Mouse (Mus musculus) brown adipose tissue, adult 24 weeks (tissue): ENCODE results near the gene Erf. TPM values are rescaled to one million over a fixed set of nuclear protein-coding genes. Genes with fewer than 3 reads are reported as not detected.
"Not testable (repeated sequence)": the region's sequence is repeated elsewhere in the genome, so short reads cannot be mapped to it uniquely, and the experiment has no call there.

Experiments used
- H3K27ac ChIP-seq: fragments of 200-500 bp; replicated peaks from 2 replicates; pipeline ENCODE4 v1.5.1; 2012; ENCODE audit warnings: low read depth, mild to moderate bottlenecking, low read length
- H3K4me1 ChIP-seq: fragments of 200-500 bp; 2 replicates; pipeline ENCODE4 v1.6.1; 2012; ENCODE audit warnings: low read length, mixed read lengths; ENCODE audit not compliant: control insufficient read depth, insufficient read depth, insufficient read length
- H3K4me3 ChIP-seq: fragments of 200-500 bp; 2 replicates; pipeline ENCODE4 v1.5.1; 2012; ENCODE audit warnings: low read depth, mild to moderate bottlenecking, low read length, moderate library complexity; ENCODE audit not compliant: insufficient read depth
- polyA plus RNA-seq: library from polyadenylated mRNA; stranded (reverse); fragments of >200 nt; gene quantifications from 2 replicates; pipeline ENCODE4 v1.2.4, GENCODE M21; 2012; ENCODE audit not compliant: missing spikeins, insufficient read depth, insufficient read length

Erf gene
- polyA plus RNA-seq, 1 experiment: 7.4 TPM

DNA sequence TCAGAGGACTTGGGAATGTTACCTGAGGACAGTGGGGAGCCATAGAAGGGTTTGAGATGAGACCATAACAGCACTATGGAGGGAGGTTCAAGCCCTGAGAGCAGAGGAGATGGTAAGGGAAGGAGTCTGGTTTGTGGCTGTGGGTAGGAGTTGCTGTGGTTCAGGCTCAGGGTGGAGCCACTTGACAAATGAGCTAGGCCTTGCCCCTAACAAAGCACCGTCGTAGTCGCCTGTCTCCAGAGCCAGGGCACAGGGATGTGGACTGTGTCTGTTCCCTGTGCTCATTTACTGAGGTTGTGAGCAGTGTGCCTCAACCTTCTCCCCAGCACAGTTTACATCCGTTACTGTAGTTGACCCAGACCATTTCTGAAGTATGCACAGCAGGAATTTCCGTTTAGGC lies 24.0 kb upstream of the Erf start:
- peaks cover 14% of the 10 kb centered on the region for H3K4me1 ChIP-seq
- H3K27ac ChIP-seq: no peak overlapping the region
- H3K4me3 ChIP-seq: no peak overlapping the region

- no peak overlapping the region for H3K4me3 ChIP-seq
- peaks cover 19% of the 10 kb centered on the region for H3K4me1 ChIP-seq
- H3K27ac ChIP-seq: no peak overlapping the region
Observed at GRCm38 (mm10) chr7:25273259-25274241, 23.0 kb upstream of the Erf start.

GRCm38 (mm10) chr7:25272445-25273258 lies 22.1 kb upstream of the Erf start:
- no peak overlapping the region for H3K4me3 ChIP-seq
- H3K27ac ChIP-seq: no peak overlapping the region
- peaks cover 19% of the 10 kb centered on the region for H3K4me1 ChIP-seq

GRCm38 (mm10) chr7:25271651-25272444 lies 21.3 kb upstream of the Erf start:
- no peak overlapping the region for H3K27ac ChIP-seq
- no peak overlapping the region for H3K4me3 ChIP-seq
- H3K4me1 ChIP-seq: peaks cover 19% of the 10 kb centered on the region

- Histone ChIP-seq H3K4me1 (peaks cover 19% of the 10 kb centered on the region), H3K4me3 (no peak overlapping the region), H3K27ac (no peak overlapping the region)
Observed at GRCm38 (mm10) chr7:25270652-25271633, 20.4 kb upstream of the Erf start.

GRCm38 (mm10) chr7:25269545-25270271 lies 19.1 kb upstream of the Erf start:
- Histone ChIP-seq H3K27ac (peak overlapping the region; percentile 47; the same call in 1 of the 2 replicates), H3K4me1 (peaks cover 12% of the 10 kb centered on the region), H3K4me3 (peak overlapping the region; percentile 80; the same call in 1 of the 2 replicates)

GRCm38 (mm10) chr7:25269029-25269428 lies 18.5 kb upstream of the Erf start:
- Histone ChIP-seq H3K4me1 (peaks cover 11% of the 10 kb centered on the region), H3K27ac (peak overlapping the region; percentile 40), H3K4me3 (peak overlapping the region; percentile 80)

DNA sequence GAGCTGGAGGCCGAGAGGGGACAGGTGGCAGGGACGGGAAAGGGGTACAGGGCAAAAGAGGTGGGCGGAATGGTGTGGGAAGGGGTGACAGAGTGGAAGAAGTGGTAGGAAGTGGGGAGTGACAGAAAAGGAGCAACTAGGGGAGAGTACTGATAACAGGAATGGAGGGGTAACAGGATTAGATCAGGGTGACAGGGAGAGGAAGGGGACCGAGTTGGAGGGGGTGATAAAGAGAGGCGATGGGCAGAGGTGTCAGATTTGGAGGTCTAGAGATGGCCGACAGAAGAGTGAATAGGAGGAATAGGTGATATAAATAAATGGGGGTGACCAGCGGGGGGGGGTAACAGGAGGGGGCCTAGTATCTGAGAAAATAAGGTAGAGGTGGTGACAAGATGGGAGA lies 18.0 kb upstream of the Erf start:
- peak overlapping the region; percentile 67 for H3K27ac ChIP-seq
- H3K4me3 ChIP-seq: peak overlapping the region; percentile 80
- H3K4me1 ChIP-seq: peaks cover 11% of the 10 kb centered on the region

GRCm38 (mm10) chr7:25267751-25268463 lies 17.3 kb upstream of the Erf start:
- Histone ChIP-seq H3K4me3 (peak overlapping the region; percentile 80), H3K4me1 (peaks cover 11% of the 10 kb centered on the region), H3K27ac (peak overlapping the region; percentile 96)

- H3K4me3 ChIP-seq: peak within 1 kb of the TSS; percentile 80
- H3K4me1 ChIP-seq: peaks cover 11% of the 10 kb centered on the region
- H3K27ac ChIP-seq: peak within 1 kb of the TSS; percentile 96
Observed at GRCm38 (mm10) chr7:25267301-25267750, 16.8 kb upstream of the Erf start, which contains the start of gene Cic. TSS of gene Cic (plus strand) at chr7:25267704.

GRCm38 (mm10) chr7:25266180-25266962 lies 15.8 kb upstream of the Erf start:
- Histone ChIP-seq H3K4me1 (peaks cover 11% of the 10 kb centered on the region), H3K4me3 (no peak overlapping the region), H3K27ac (no peak overlapping the region)

DNA sequence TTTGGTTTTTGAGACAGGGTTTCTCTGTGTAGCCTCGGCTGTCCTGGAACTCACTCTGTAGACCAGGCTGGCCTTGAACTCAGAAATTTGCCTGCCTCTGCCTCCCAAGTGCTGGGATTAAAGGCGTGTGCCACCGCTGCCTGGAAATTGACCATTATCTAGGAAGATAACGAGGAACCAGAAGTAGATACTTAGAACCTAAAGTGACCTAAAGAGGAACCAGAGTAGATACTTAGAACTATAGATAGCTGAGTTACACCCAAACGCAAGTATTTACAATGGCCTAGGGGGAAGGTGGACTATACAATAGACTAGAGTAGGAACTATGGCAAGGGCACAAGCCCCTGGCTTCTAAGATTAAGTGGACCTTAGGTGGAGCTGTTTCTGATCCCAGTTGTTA lies 15.2 kb upstream of the Erf start:
- H3K4me1 ChIP-seq: peaks cover 11% of the 10 kb centered on the region
- H3K27ac ChIP-seq, H3K4me3 ChIP-seq: not testable (repeated sequence)
